Mouse (Mus musculus): Measurements from ENCODE around the gene Ptprj.

- TF ChIP-seq CTCF (IDR thresholded peaks at IDR 0.05; ENCODE audit: low read depth, low read length) (no peak), POLR2A (IDR thresholded peaks at IDR 0.05; ENCODE audit: borderline replicate concordance, low read depth, low read length) (no peak)
Observed at GRCm38 (mm10) chr2:90509268-90509667, 71.2 kb downstream of the Ptprj start.
